Mouse (Mus musculus) urinary bladder, adult 18-20 months (tissue): ENCODE results near the gene Exd1.
A peak's percentile ranks its signal among the peaks of the same experiment; 100 is the strongest.

Source experiments
- DNase-seq, 2 experiments: peaks; one replicate each; pipeline ENCODE4 v3.0.0; 2022; ENCODE audit warnings: low spot score in 2 of 2, mixed read lengths in 2 of 2

Exd1 gene

GRCm38 (mm10) chr2:119547522-119548370, at the start of gene Exd1, which contains the start of gene Chp1:
Gene Exd1 (minus strand): TSS chr2:119547627.
Gene Chp1 (plus strand): TSS chr2:119547697.
- peak; percentile 94 to 99 for DNase-seq

- DNase-seq, result no peak
Measured at GRCm38 (mm10) chr2:119596781-119597330, 49.4 kb upstream of the Exd1 start.

GRCm38 (mm10) chr2:119595308-119595707, 47.9 kb upstream of the Exd1 start:
- DNase-seq, result no peak

GRCm38 (mm10) chr2:119594113-119594981, 46.9 kb upstream of the Exd1 start:
- DNase-seq, result peak; percentile 85 to 95

GRCm38 (mm10) chr2:119593765-119594112, 46.3 kb upstream of the Exd1 start:
- no peak for DNase-seq

GRCm38 (mm10) chr2:119591247-119591646, 43.8 kb upstream of the Exd1 start:
- no peak for DNase-seq

- peak; percentile 22 to 54 for DNase-seq
Measured at GRCm38 (mm10) chr2:119587383-119587782, 40.0 kb upstream of the Exd1 start.

GRCm38 (mm10) chr2:119584282-119584681, 36.9 kb upstream of the Exd1 start:
- no peak for DNase-seq

- no peak for DNase-seq
Measured at GRCm38 (mm10) chr2:119583439-119583838, 36.0 kb upstream of the Exd1 start.

GRCm38 (mm10) chr2:119581571-119581970, 34.1 kb upstream of the Exd1 start:
- no peak for DNase-seq

GRCm38 (mm10) chr2:119572471-119572870, 25.0 kb upstream of the Exd1 start:
- no peak for DNase-seq

GRCm38 (mm10) chr2:119566182-119566855, 18.9 kb upstream of the Exd1 start:
- no peak for DNase-seq

GRCm38 (mm10) chr2:119565284-119565683, 17.9 kb upstream of the Exd1 start:
- no peak for DNase-seq

GRCm38 (mm10) chr2:119561794-119562193, 14.4 kb upstream of the Exd1 start:
- DNase-seq, result no peak

- DNase-seq, result peak in 1 of 2 experiments; percentile 19
Measured at GRCm38 (mm10) chr2:119558737-119559340, 11.4 kb upstream of the Exd1 start.

GRCm38 (mm10) chr2:119558039-119558438, 10.6 kb upstream of the Exd1 start:
- DNase-seq, result no peak

GRCm38 (mm10) chr2:119549678-119550077, 2.3 kb upstream of the Exd1 start:
- no peak for DNase-seq

- no peak for DNase-seq
Measured at GRCm38 (mm10) chr2:119548691-119549090, 1.3 kb upstream of the Exd1 start.

- DNase-seq, result no peak
Measured at GRCm38 (mm10) chr2:119548371-119548660, 889 bp upstream of the Exd1 start.

GRCm38 (mm10) chr2:119546848-119547521, 442 bp downstream of the Exd1 start:
- peak; percentile 86 for DNase-seq

- no peak for DNase-seq
Measured at GRCm38 (mm10) chr2:119543656-119544055, 3.8 kb downstream of the Exd1 start.
